In the genomic region with DNA sequence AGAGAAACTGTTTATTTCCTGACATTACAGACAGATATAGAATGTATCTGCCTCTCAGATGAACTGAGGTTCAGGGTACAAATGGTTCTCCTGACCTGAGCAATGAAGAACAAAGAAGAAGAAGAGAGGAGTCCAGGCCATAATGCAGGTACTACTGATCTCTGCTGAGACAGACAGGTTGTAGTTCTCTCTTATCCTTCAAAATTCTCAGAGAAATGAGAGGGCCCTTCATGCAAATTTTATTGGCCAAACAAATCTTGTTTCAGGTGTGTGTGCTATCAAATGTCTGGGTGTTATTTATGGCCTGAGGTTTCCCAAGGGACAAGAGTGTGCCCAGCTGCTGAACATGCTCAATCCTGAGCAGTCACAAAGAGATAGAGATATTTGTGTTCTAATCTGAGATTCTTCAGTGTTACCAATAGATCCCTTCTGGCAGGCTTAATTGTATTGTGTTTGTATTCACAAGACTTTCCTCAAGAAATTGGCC, we compare ENCODE assay signal across 23 mouse cellular contexts.
"Had no signal": no experiment of that assay in that cellular context is flagged by ENCODE, and none has a peak within 500 bp of the region (broad histone marks: within the 10 kb centered on the region; RNA-seq: fewer than 3 reads in every experiment).

No protein-coding gene starts in this region.

- ATAC-seq: inflammation-experienced regulatory T-cells, adult 6 months; intestine, embryonic 16.5 days; liver, embryonic 12.5 days; midbrain, embryonic 13.5 days had no signal

- H3K36me3 ChIP-seq: limb, embryonic 10.5 days; limb, embryonic 13.5 days; liver, embryonic 12.5 days; liver, embryonic 15.5 days; lung, embryonic 15.5 days; midbrain, embryonic 10.5 days; midbrain, embryonic 13.5 days; neural tube, embryonic 12.5 days; neural tube, embryonic 15.5 days had no signal

- H3K4me1 ChIP-seq: limb, embryonic 10.5 days; limb, embryonic 13.5 days; liver, embryonic 12.5 days; liver, embryonic 15.5 days; lung, embryonic 15.5 days; midbrain, embryonic 10.5 days; midbrain, embryonic 13.5 days; neural tube, embryonic 12.5 days; neural tube, embryonic 15.5 days had no signal

- DNase-seq: kidney, adult 18-20 months; kidney, adult 9 months; kidney, postnatal 14 days; kidney, postnatal 4 days; liver; lung, adult 18-20 months; lung, postnatal 14 days; thymus, adult 2 months; thymus, postnatal 14 days; thymus, postnatal 4 days had no signal

- H3K9me3 ChIP-seq: limb, embryonic 10.5 days; limb, embryonic 13.5 days; liver, embryonic 12.5 days; liver, embryonic 15.5 days; lung, embryonic 15.5 days; midbrain, embryonic 10.5 days; midbrain, embryonic 13.5 days; neural tube, embryonic 12.5 days; neural tube, embryonic 15.5 days had no signal

- H3K4me3 ChIP-seq: limb, embryonic 10.5 days; limb, embryonic 13.5 days; liver, embryonic 12.5 days; liver, embryonic 15.5 days; lung, embryonic 15.5 days; midbrain, embryonic 10.5 days; midbrain, embryonic 13.5 days; neural tube, embryonic 12.5 days; neural tube, embryonic 15.5 days had no signal

- H3K9ac ChIP-seq: limb, embryonic 13.5 days; liver, embryonic 12.5 days; liver, embryonic 15.5 days; lung, embryonic 15.5 days; midbrain, embryonic 13.5 days; neural tube, embryonic 12.5 days; neural tube, embryonic 15.5 days had no signal

- H3K27ac ChIP-seq: limb, embryonic 10.5 days; limb, embryonic 13.5 days; liver, embryonic 12.5 days; liver, embryonic 15.5 days; lung, embryonic 15.5 days; macrophage; midbrain, embryonic 10.5 days; midbrain, embryonic 13.5 days; neural tube, embryonic 12.5 days; neural tube, embryonic 15.5 days; stomach, postnatal 0 days had no signal

- H3K27me3 ChIP-seq: limb, embryonic 13.5 days; liver, embryonic 12.5 days; liver, embryonic 15.5 days; lung, embryonic 15.5 days; midbrain, embryonic 13.5 days; neural tube, embryonic 12.5 days; neural tube, embryonic 15.5 days had no signal

- H3K4me2 ChIP-seq: limb, embryonic 13.5 days; liver, embryonic 12.5 days; liver, embryonic 15.5 days; lung, embryonic 15.5 days; midbrain, embryonic 13.5 days; neural tube, embryonic 12.5 days; neural tube, embryonic 15.5 days had no signal
